Mouse (Mus musculus): ENCODE data around the gene Ccdc162.

- no peak for TF ChIP-seq CHD2 (IDR thresholded peaks at IDR 0.05; ENCODE audit: low read depth, low read length)
- no peak for TF ChIP-seq HCFC1 (IDR thresholded peaks at IDR 0.05; ENCODE audit: borderline replicate concordance, insufficient read depth, low read length)
Observed at GRCm38 (mm10) chr10:41523386-41523785, 193.0 kb downstream of the Ccdc162 start.

Data from ES-E14 (cell line).